In the genomic region with DNA sequence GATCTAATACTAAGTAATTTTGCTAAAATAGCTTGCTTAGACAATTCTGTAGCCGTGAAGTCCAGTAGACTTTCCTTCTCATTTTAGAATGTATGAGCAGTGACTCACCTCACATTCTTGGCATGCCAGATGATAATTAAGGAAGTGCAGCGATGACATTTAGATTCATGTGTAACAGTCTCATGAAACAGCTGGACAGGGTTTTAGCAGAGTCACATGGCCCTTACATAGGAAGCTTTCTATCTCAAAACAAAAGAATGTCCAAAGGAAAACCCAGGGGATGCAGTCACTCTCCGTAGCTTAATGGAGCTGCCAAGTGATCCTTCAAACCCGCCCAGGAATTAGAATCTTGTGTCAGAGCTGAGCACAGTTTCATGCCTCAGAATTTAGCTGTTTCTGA, we compare ENCODE assay signal across 11 mouse cellular contexts. TPM values are rescaled to one million over a fixed set of nuclear protein-coding genes. Genes with fewer than 3 reads are reported as not detected.
A peak's percentile ranks its signal among the peaks of the same experiment; 100 is the strongest.
DNase-seq lines count a peak whose midpoint lies in the region; ATAC-seq and TF ChIP-seq lines count a peak whose summit lies in the region.
"Had no signal": no experiment of that assay in that cellular context is flagged by ENCODE, and none has a peak within 500 bp of the region (broad histone marks: within the 10 kb centered on the region; RNA-seq: fewer than 3 reads in every experiment).

No protein-coding gene starts in this region.

- 52% methylated on average over 4 of the region's 4 CpGs for WGBS in limb, embryonic 12.5 days
- WGBS in limb, embryonic 10.5 days, result 63% methylated on average over 4 of the region's 4 CpGs
- WGBS in limb, embryonic 14.5 days, result 36% methylated on average over 4 of the region's 4 CpGs

- H3K9me3 ChIP-seq in limb, embryonic 12.5 days, result no peaks in the 10 kb centered on the region; the same call in 1 of the 2 replicates
- no peaks in the 10 kb centered on the region for H3K9me3 ChIP-seq in limb, embryonic 10.5 days (replicated peaks)
- H3K9me3 ChIP-seq in limb, embryonic 14.5 days (ENCODE audit: control insufficient read depth, low read length), result no peaks in the 10 kb centered on the region
- H3K9me3 ChIP-seq: G1E; hindbrain, embryonic 10.5 days had no signal

- H3K27me3 ChIP-seq in limb, embryonic 12.5 days, result no peaks in the 10 kb centered on the region
- no peaks in the 10 kb centered on the region for H3K27me3 ChIP-seq in limb, embryonic 10.5 days (ENCODE audit: low read depth, poor library complexity, severe bottlenecking)
- no peaks in the 10 kb centered on the region for H3K27me3 ChIP-seq in limb, embryonic 14.5 days (ENCODE audit: control insufficient read depth, insufficient read depth, low read length)

- TF ChIP-seq POLR2A in limb, embryonic 14.5 days (IDR thresholded peaks at IDR 0.05; ENCODE audit: borderline replicate concordance, extremely low read depth, insufficient read depth, insufficient read length), result no peak

- no peak overlapping the region for H3K27ac ChIP-seq in limb, embryonic 12.5 days
- no peak overlapping the region for H3K27ac ChIP-seq in limb, embryonic 10.5 days
- H3K27ac ChIP-seq in limb, embryonic 14.5 days (replicated peaks; ENCODE audit: low read depth, low read length), result no peak overlapping the region
- H3K27ac ChIP-seq: hindbrain, embryonic 10.5 days had no signal

- DNase-seq in limb, embryonic 10.5 days (ENCODE audit: low spot score), result no peak
- DNase-seq in ZHBTc4 (ENCODE audit: low read depth, low spot score), result peak; percentile 6
- peak; percentile 55 for DNase-seq in forelimb bud, embryonic 11.5 days (ENCODE audit: low read depth, low spot score)
- peak; percentile 82 for DNase-seq in limb, embryonic 14.5 days (ENCODE audit: low spot score)
- DNase-seq in layer of hippocampus, adult 8-10 months (ENCODE audit: low spot score in 2 of 2), result no peak
- no peak for DNase-seq in layer of hippocampus, postnatal 36 days
- DNase-seq in layer of hippocampus, adult 11-12 months (ENCODE audit: low spot score), result no peak
- DNase-seq: left cerebral cortex, postnatal 4 days had no signal

- H3K9ac ChIP-seq in limb, embryonic 12.5 days (replicated peaks), result no peak overlapping the region
- no peak overlapping the region for H3K9ac ChIP-seq in limb, embryonic 14.5 days (ENCODE audit: low read depth, low read length, severe bottlenecking)

- no peaks in the 10 kb centered on the region for H3K36me3 ChIP-seq in limb, embryonic 12.5 days
- no peaks in the 10 kb centered on the region for H3K36me3 ChIP-seq in limb, embryonic 10.5 days
- no peaks in the 10 kb centered on the region for H3K36me3 ChIP-seq in limb, embryonic 14.5 days (ENCODE audit: control insufficient read depth, insufficient read depth, low read length)
- H3K36me3 ChIP-seq: G1E; hindbrain, embryonic 10.5 days had no signal

- 0 out of 2 replicates have a peak, but pooled peaks have one; percentile 16 for ATAC-seq in limb, embryonic 12.5 days (ENCODE audit: insufficient number of reproducible peaks, insufficient read depth, low FRiP score, low TSS enrichment, low read depth)
- peak; percentile 78 for ATAC-seq in limb, embryonic 14.5 days (ENCODE audit: low FRiP score, low read depth)

- H3K4me1 ChIP-seq in limb, embryonic 12.5 days (replicated peaks), result peaks cover 17% of the 10 kb centered on the region; the same call in 1 of the 2 replicates
- peaks cover 9% of the 10 kb centered on the region; the same call in 1 of the 2 replicates for H3K4me1 ChIP-seq in limb, embryonic 10.5 days
- H3K4me1 ChIP-seq in limb, embryonic 14.5 days (ENCODE audit: control insufficient read depth, insufficient read depth, low read length), result peaks cover 10% of the 10 kb centered on the region

- no peak overlapping the region for H3K4me2 ChIP-seq in limb, embryonic 12.5 days
- no peak overlapping the region for H3K4me2 ChIP-seq in limb, embryonic 14.5 days (replicated peaks; ENCODE audit: low read depth, low read length, severe bottlenecking)

- H3K4me3 ChIP-seq in limb, embryonic 12.5 days (replicated peaks), result no peak overlapping the region
- H3K4me3 ChIP-seq in limb, embryonic 10.5 days, result no peak overlapping the region
- no peak overlapping the region for H3K4me3 ChIP-seq in limb, embryonic 14.5 days (replicated peaks; ENCODE audit: low read length)
- H3K4me3 ChIP-seq: hindbrain, embryonic 10.5 days had no signal

RNA-seq across cellular contexts. Expression of a gene that starts 33.8 kb away (rescaled TPM):
- polyA plus RNA-seq in limb, embryonic 12.5 days (2016; fragmentation: Nextera tagmentation; extraction: Ambion mirVana), result 5.5 and 6.2 TPM in 2 replicates
- 0.26 and 0.56 TPM in 2 replicates for polyA plus RNA-seq in limb, embryonic 10.5 days (2016; fragmentation: Nextera tagmentation; extraction: Ambion mirVana)
- 0.98 and 1.1 TPM in 2 replicates for polyA plus RNA-seq in limb, embryonic 14.5 days (2012; rRNA removed)
- 4.2 and 5.1 TPM in 2 replicates for polyA plus RNA-seq in limb, embryonic 14.5 days (2014; fragmentation: Nextera tagmentation; extraction: Ambion mirVana)
- 10 to 100 TPM; 17.7 to 25.7 (median 21.8) TPM for total RNA-seq in layer of hippocampus, adult 8-10 months (2022)
- 10 to 100 TPM; 21.9 to 23.4 TPM for total RNA-seq in layer of hippocampus, postnatal 36 days (2021)
- polyA plus RNA-seq: G1E had no signal

Comparison
In these comparisons a context has a peak if more than half of its experiments do, and no peak if none do; other contexts are left out.
1. DNase-seq: peak in ZHBTc4 (single experiment), forelimb bud, embryonic 11.5 days (single experiment) and limb, embryonic 14.5 days (single experiment); none in limb, embryonic 10.5 days (single experiment), layer of hippocampus, adult 8-10 months (0 of 2), layer of hippocampus, postnatal 36 days (0 of 2) and layer of hippocampus, adult 11-12 months (single experiment).